Mouse (Mus musculus): ENCODE measurements around the gene Irgc1. TPM values are rescaled to one million over a fixed set of nuclear protein-coding genes. Genes with fewer than 3 reads are reported as not detected.

The Irgc1 gene
- polyA plus RNA-seq, 1 experiment from 2014 or later: not detected

GRCm38 (mm10) chr7:24454199-24454598 lies 2.1 kb upstream of the Irgc1 start:
- Histone ChIP-seq H3K4me1 (replicated peaks; ENCODE audit: control insufficient read depth, insufficient read depth, low read length) (no peaks in the 10 kb centered on the region), H3K4me3 (ENCODE audit: low read depth, low read length) (no peak overlapping the region), H3K27ac (ENCODE audit: low read depth, low read length) (no peak overlapping the region), H3K27me3 (ENCODE audit: control insufficient read depth, insufficient read depth, low read length) (no peaks in the 10 kb centered on the region), H3K36me3 (ENCODE audit: control insufficient read depth, insufficient read depth, low read length) (no peaks in the 10 kb centered on the region), H3K9me3 (ENCODE audit: control insufficient read depth, low read length) (no peaks in the 10 kb centered on the region), H3K9ac (ENCODE audit: low read length) (no peak overlapping the region), H3K4me2 (ENCODE audit: low read depth, low read length, severe bottlenecking) (no peak overlapping the region)
- DNase-seq (ENCODE audit: low spot score) (no peak), ATAC-seq (replicated peaks; ENCODE audit: low FRiP score) (no peak)
- 71% methylated on average over 2 of the region's 2 CpGs for WGBS

GRCm38 (mm10) chr7:24450585-24451017 lies 1.5 kb downstream of the Irgc1 start:
- no peak overlapping the region for H3K9ac ChIP-seq (ENCODE audit: low read length)
- 71% methylated on average over 9 of the region's 9 CpGs for WGBS

GRCm38 (mm10) chr7:24448782-24449517 lies 3.1 kb downstream of the Irgc1 start:
- H3K9me3 ChIP-seq (ENCODE audit: control insufficient read depth, low read length): no peaks in the 10 kb centered on the region
- H3K27me3 ChIP-seq (ENCODE audit: control insufficient read depth, insufficient read depth, low read length): no peaks in the 10 kb centered on the region
- H3K4me3 ChIP-seq (ENCODE audit: low read depth, low read length): no peak overlapping the region
- DNase-seq (ENCODE audit: low spot score) (no peak), ATAC-seq (replicated peaks; ENCODE audit: low FRiP score) (no peak)
- WGBS: 68% methylated on average over 14 of the region's 14 CpGs
- H3K36me3 ChIP-seq (ENCODE audit: control insufficient read depth, insufficient read depth, low read length): no peaks in the 10 kb centered on the region
- no peak overlapping the region for H3K9ac ChIP-seq (ENCODE audit: low read length)
- H3K27ac ChIP-seq (ENCODE audit: low read depth, low read length): no peak overlapping the region
- no peak overlapping the region for H3K4me2 ChIP-seq (ENCODE audit: low read depth, low read length, severe bottlenecking)
- H3K4me1 ChIP-seq (replicated peaks; ENCODE audit: control insufficient read depth, insufficient read depth, low read length): no peaks in the 10 kb centered on the region

More at GRCm38 (mm10) chr7:24450585-24451017, 1.5 kb downstream of the Irgc1 start:
- H3K4me2 ChIP-seq (ENCODE audit: low read depth, low read length, severe bottlenecking): no peak overlapping the region
- H3K4me1 ChIP-seq (replicated peaks; ENCODE audit: control insufficient read depth, insufficient read depth, low read length): no peaks in the 10 kb centered on the region
- no peak overlapping the region for H3K4me3 ChIP-seq (ENCODE audit: low read depth, low read length)
- H3K27ac ChIP-seq (ENCODE audit: low read depth, low read length): no peak overlapping the region
- no peak for ATAC-seq (replicated peaks; ENCODE audit: low FRiP score)
- H3K9me3 ChIP-seq (ENCODE audit: control insufficient read depth, low read length): no peaks in the 10 kb centered on the region
- H3K27me3 ChIP-seq (ENCODE audit: control insufficient read depth, insufficient read depth, low read length): no peaks in the 10 kb centered on the region
- no peaks in the 10 kb centered on the region for H3K36me3 ChIP-seq (ENCODE audit: control insufficient read depth, insufficient read depth, low read length)
- no peak for DNase-seq (ENCODE audit: low spot score)

- H3K4me3 ChIP-seq (ENCODE audit: low read depth, low read length): no peak overlapping the region
- H3K4me2 ChIP-seq (ENCODE audit: low read depth, low read length, severe bottlenecking): no peak overlapping the region
- no peak overlapping the region for H3K27ac ChIP-seq (ENCODE audit: low read depth, low read length)
- H3K27me3 ChIP-seq (ENCODE audit: control insufficient read depth, insufficient read depth, low read length): no peaks in the 10 kb centered on the region
- no peaks in the 10 kb centered on the region for H3K9me3 ChIP-seq (ENCODE audit: control insufficient read depth, low read length)
- WGBS: 79% methylated on average over 7 of the region's 7 CpGs
- DNase-seq (ENCODE audit: low spot score) (no peak), ATAC-seq (replicated peaks; ENCODE audit: low FRiP score) (no peak)
- no peaks in the 10 kb centered on the region for H3K4me1 ChIP-seq (replicated peaks; ENCODE audit: control insufficient read depth, insufficient read depth, low read length)
- H3K9ac ChIP-seq (ENCODE audit: low read length): no peak overlapping the region
- H3K36me3 ChIP-seq (ENCODE audit: control insufficient read depth, insufficient read depth, low read length): no peaks in the 10 kb centered on the region
Measured at GRCm38 (mm10) chr7:24446697-24447340, 5.3 kb downstream of the Irgc1 start.

GRCm38 (mm10) chr7:24445266-24445926 lies 6.7 kb downstream of the Irgc1 start:
- DNase-seq (ENCODE audit: low spot score): no peak
- H3K9me3 ChIP-seq (ENCODE audit: control insufficient read depth, low read length): no peaks in the 10 kb centered on the region
- no peak overlapping the region for H3K27ac ChIP-seq (ENCODE audit: low read depth, low read length)
- no peak overlapping the region for H3K4me3 ChIP-seq (ENCODE audit: low read depth, low read length)
- 89% methylated on average over 9 of the region's 9 CpGs for WGBS
- no peaks in the 10 kb centered on the region for H3K36me3 ChIP-seq (ENCODE audit: control insufficient read depth, insufficient read depth, low read length)
- no peak for ATAC-seq (replicated peaks; ENCODE audit: low FRiP score)
- H3K4me1 ChIP-seq (replicated peaks; ENCODE audit: control insufficient read depth, insufficient read depth, low read length): no peaks in the 10 kb centered on the region
- H3K4me2 ChIP-seq (ENCODE audit: low read depth, low read length, severe bottlenecking): no peak overlapping the region
- no peak overlapping the region for H3K9ac ChIP-seq (ENCODE audit: low read length)
- H3K27me3 ChIP-seq (ENCODE audit: control insufficient read depth, insufficient read depth, low read length): no peaks in the 10 kb centered on the region

GRCm38 (mm10) chr7:24442313-24442712 lies 9.8 kb downstream of the Irgc1 start:
- no peaks in the 10 kb centered on the region for H3K27me3 ChIP-seq (ENCODE audit: control insufficient read depth, insufficient read depth, low read length)
- ATAC-seq (replicated peaks; ENCODE audit: low FRiP score): no peak
- H3K4me1 ChIP-seq (replicated peaks; ENCODE audit: control insufficient read depth, insufficient read depth, low read length): no peaks in the 10 kb centered on the region
- DNase-seq (ENCODE audit: low spot score): no peak
- no peak overlapping the region for H3K9ac ChIP-seq (ENCODE audit: low read length)
- H3K9me3 ChIP-seq (ENCODE audit: control insufficient read depth, low read length): no peaks in the 10 kb centered on the region
- no peak overlapping the region for H3K4me2 ChIP-seq (ENCODE audit: low read depth, low read length, severe bottlenecking)
- no peaks in the 10 kb centered on the region for H3K36me3 ChIP-seq (ENCODE audit: control insufficient read depth, insufficient read depth, low read length)
- no peak overlapping the region for H3K27ac ChIP-seq (ENCODE audit: low read depth, low read length)
- WGBS: 83% methylated on average over 8 of the region's 8 CpGs
- no peak overlapping the region for H3K4me3 ChIP-seq (ENCODE audit: low read depth, low read length)

- Histone ChIP-seq H3K9ac (ENCODE audit: low read length) (no peak overlapping the region), H3K4me3 (ENCODE audit: low read depth, low read length) (no peak overlapping the region), H3K9me3 (ENCODE audit: control insufficient read depth, low read length) (no peaks in the 10 kb centered on the region), H3K4me2 (ENCODE audit: low read depth, low read length, severe bottlenecking) (no peak overlapping the region), H3K27me3 (ENCODE audit: control insufficient read depth, insufficient read depth, low read length) (no peaks in the 10 kb centered on the region), H3K4me1 (replicated peaks; ENCODE audit: control insufficient read depth, insufficient read depth, low read length) (no peaks in the 10 kb centered on the region), H3K27ac (ENCODE audit: low read depth, low read length) (no peak overlapping the region), H3K36me3 (ENCODE audit: control insufficient read depth, insufficient read depth, low read length) (no peaks in the 10 kb centered on the region)
- DNase-seq (ENCODE audit: low spot score): peak; percentile 67
- 6% methylated on average over 1 of the region's 1 CpGs for WGBS
- no peak for ATAC-seq (replicated peaks; ENCODE audit: low FRiP score)
Measured at GRCm38 (mm10) chr7:24441785-24442184, 10.3 kb downstream of the Irgc1 start.

- Histone ChIP-seq H3K36me3 (ENCODE audit: control insufficient read depth, insufficient read depth, low read length) (no peaks in the 10 kb centered on the region), H3K27me3 (ENCODE audit: control insufficient read depth, insufficient read depth, low read length) (no peaks in the 10 kb centered on the region), H3K4me1 (replicated peaks; ENCODE audit: control insufficient read depth, insufficient read depth, low read length) (no peaks in the 10 kb centered on the region), H3K4me2 (ENCODE audit: low read depth, low read length, severe bottlenecking) (no peak overlapping the region), H3K9me3 (ENCODE audit: control insufficient read depth, low read length) (no peaks in the 10 kb centered on the region), H3K4me3 (ENCODE audit: low read depth, low read length) (no peak overlapping the region), H3K27ac (ENCODE audit: low read depth, low read length) (no peak overlapping the region), H3K9ac (ENCODE audit: low read length) (no peak overlapping the region)
- DNase-seq (ENCODE audit: low spot score) (no peak), ATAC-seq (replicated peaks; ENCODE audit: low FRiP score) (no peak)
- WGBS: 84% methylated on average over 7 of the region's 7 CpGs
Measured at GRCm38 (mm10) chr7:24439891-24440290, 12.2 kb downstream of the Irgc1 start.

Measured in forebrain, embryonic 11.5 days (tissue).